Mouse (Mus musculus) Muller cell, postnatal 12 days (primary cell): ENCODE measurements at regions not wholly inside any gene's neighbourhood (a gene's known extent, or its start where the extent isn't known, plus 50 kb on each side); places are given as distances from the start of the nearest gene placed in this dataset.

Experiments
- DNase-seq: peaks from one replicate; pipeline ENCODE4 v3.0.0-alpha.2; 2015; ENCODE audit errors: inconsistent ontology term

DNA sequence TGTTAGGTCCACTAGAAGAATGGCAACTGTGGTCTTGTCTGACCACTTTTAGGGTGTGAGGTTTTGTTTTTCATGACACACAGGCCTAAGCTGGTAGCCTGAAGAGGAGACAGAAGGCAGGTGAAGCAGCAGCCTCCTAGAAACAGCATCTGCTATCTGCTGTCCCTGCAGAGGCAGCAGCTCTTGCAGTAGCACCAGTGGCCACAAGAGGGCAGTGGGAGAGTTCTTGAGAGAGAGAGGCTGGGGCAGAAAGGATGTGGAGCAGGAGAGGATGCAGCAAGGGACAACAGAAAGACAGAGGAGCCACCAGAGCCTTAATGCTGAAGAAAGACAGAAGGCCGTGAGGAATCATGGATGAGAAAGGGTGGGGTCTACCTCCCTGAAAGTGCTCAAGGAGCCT, 88.1 kb upstream of the Usp51 start:
- peak; percentile 9 for DNase-seq

DNA sequence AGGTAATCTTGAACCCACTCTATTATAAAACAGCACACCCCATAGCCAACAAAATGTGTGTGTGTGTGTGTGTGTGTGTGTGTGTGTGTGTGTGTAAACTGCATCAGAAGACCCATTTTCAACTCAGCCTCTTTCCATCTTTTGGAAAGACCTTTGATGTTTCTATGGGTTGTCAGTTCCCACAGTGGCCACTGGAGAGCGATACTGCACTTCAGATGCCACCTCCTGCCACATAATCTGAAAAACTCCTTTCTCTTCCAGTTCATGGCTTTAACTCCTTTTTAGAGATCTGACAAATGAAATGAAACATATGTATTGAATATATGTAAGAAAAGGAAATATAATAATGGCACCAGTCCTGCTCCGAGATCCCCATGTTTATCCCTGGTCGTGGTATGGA, 79.3 kb upstream of the Usp51 start:
- no peak for DNase-seq

DNA sequence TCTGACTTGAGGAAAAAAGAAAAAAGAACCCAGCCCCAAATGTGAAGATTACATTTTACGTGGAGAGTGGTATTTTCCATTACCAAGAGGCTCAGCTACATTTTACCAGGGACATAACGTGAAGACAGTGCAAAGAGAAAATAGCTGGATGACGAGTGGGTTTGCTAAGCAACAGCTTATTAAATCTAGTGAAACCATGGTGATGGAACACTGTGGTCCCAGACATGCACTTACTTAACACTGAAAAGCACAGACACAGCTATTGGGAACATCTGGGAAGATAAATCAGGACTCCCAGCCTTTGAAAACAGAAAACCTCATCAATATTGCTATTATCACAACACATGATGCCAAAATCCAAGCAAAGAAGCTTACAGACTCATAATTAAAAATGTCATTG, 60.1 kb upstream of the Usp51 start:
- DNase-seq, result no peak
